Mouse (Mus musculus): ENCODE measurements at regions not wholly inside any gene's neighbourhood (a gene's known extent, or its start where the extent isn't known, plus 50 kb on each side); places are given as distances from the start of the nearest gene placed in this dataset.

DNA sequence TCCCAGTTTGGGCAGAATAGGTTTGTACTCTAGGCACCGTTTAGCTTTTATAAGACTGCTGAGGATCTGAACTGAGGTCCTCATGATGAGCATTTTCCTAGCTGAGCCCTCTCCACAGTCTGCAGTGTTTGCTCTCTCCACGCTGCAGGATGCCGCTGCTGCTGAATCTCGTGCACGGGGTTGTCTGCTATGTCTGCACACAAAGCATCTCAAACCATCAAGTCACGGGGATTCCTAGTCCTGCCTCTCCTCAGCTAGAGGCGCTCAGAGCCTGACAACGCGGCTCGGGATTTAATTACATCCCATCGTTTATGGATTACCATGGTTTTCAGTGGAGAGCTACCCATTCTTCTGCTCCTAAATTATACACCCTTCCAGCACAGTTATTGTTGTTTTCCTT lies 175.6 kb downstream of the Rnf144b start:
- no peak for DNase-seq (ENCODE audit: low read depth, low spot score)
- 35% methylated on average over 11 of the region's 11 CpGs for WGBS

DNA sequence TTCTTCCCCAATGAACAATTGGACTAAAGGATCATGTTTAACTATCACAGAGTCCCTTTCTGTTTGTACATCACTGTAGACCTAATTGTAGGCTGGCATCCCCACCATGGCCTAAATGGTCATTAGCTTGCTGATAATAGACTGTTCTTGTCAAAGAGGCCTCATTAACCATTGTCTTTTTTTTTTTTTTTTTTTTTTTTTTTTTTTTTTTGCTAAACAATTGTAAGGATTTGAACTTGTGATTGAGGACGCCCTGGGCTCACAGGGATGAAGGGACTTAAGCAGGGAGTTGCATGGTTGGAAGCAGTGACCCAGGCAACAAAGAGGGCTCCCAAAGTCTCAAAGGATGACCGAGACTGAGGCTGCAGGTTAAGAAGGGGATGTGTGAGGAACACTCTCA lies 178.0 kb downstream of the Rnf144b start:
- DNase-seq (ENCODE audit: low read depth, low spot score): no peak
- 67% methylated on average over 2 of the region's 2 CpGs for WGBS

GRCm38 (mm10) chr13:47301070-47301469 lies 178.6 kb downstream of the Rnf144b start:
- 55% methylated on average over 3 of the region's 3 CpGs for WGBS
- no peak for DNase-seq (ENCODE audit: low read depth, low spot score)

GRCm38 (mm10) chr13:47309492-47309891 lies 187.0 kb downstream of the Rnf144b start:
- no peak for DNase-seq (ENCODE audit: low read depth, low spot score)
- 86% methylated on average over 6 of the region's 6 CpGs for WGBS

- 23% methylated on average over 7 of the region's 7 CpGs for WGBS
- no peak for DNase-seq (ENCODE audit: low read depth, low spot score)
These were observed 188.3 kb downstream of the Rnf144b start for GRCm38 (mm10) chr13:47310751-47311202.

GRCm38 (mm10) chr13:47319549-47319948 lies 197.1 kb downstream of the Rnf144b start:
- no peak for DNase-seq (ENCODE audit: low read depth, low spot score)
- 63% methylated on average over 8 of the region's 8 CpGs for WGBS

GRCm38 (mm10) chr13:47321876-47322275 lies 199.4 kb downstream of the Rnf144b start:
- no peak for DNase-seq (ENCODE audit: low read depth, low spot score)
- WGBS: 75% methylated on average over 1 of the region's 1 CpGs

GRCm38 (mm10) chr13:47335996-47336684 lies 213.7 kb downstream of the Rnf144b start:
- whole genome bisulfite sequencing: 45% methylated on average over 16 of the region's 16 CpGs
- DNase-seq (ENCODE audit: low read depth, low spot score): no peak

DNA sequence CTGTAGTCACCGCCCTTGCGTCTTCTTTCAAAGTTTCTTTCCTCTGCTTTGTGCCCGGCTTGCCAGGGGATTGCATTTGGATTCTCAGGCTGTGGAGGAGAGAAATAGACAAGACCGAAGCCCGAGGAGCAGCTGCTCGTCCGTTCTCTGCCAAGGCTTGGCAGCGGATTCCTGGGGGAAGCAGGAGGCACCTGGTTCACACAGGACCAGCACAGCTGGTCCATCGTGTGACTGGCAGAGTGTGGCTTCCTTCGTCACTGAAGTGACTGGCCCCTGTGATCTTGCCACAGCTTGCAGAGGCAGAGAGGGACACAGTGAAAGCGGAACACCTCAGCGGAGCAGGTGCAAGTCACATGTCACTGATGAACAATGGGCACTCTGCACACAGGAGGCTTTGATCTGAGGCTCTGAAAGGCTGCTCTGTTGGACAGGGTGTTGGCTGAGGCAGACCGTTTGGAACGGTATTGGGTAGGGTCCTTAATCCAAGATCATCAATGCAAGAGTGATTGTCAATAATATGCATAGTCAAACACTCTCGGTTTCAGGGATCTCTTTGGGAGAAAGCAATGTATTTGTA lies 214.5 kb downstream of the Rnf144b start:
- no peak for DNase-seq (ENCODE audit: low read depth, low spot score)
- WGBS: 80% methylated on average over 15 of the region's 15 CpGs

DNA sequence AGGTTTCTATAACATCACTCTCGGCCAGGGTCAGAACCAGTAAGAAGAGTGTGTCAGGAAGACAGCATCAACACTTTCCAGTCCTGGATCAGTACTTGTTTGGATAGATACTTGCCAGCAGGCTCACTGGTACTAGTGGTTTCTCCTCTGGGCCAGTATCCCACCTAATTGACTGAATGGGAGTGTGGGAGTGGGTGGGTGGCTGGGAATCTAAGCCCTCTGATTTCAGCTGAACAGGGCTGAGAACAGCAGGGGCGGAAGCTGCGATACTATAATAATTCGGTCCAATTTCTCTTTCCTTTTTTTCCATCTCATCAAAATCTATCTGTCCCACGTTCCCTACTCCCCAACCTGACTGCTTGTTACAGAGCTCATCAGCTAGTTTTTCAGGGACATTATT lies 217.0 kb downstream of the Rnf144b start:
- no peak for DNase-seq (ENCODE audit: low read depth, low spot score)
- WGBS: 82% methylated on average over 5 of the region's 5 CpGs

- no peak for DNase-seq (ENCODE audit: low read depth, low spot score)
- WGBS: 93% methylated on average over 1 of the region's 1 CpGs
These were observed 219.9 kb downstream of the Rnf144b start for GRCm38 (mm10) chr13:47342361-47342760.

GRCm38 (mm10) chr13:47345576-47345975 lies 223.1 kb downstream of the Rnf144b start:
- 32% methylated on average over 9 of the region's 9 CpGs for WGBS
- no peak for DNase-seq (ENCODE audit: low read depth, low spot score)

- 37% methylated on average over 6 of the region's 6 CpGs for WGBS
- no peak for DNase-seq (ENCODE audit: low read depth, low spot score)
These were observed 225.4 kb downstream of the Rnf144b start for GRCm38 (mm10) chr13:47347835-47348234.

DNA sequence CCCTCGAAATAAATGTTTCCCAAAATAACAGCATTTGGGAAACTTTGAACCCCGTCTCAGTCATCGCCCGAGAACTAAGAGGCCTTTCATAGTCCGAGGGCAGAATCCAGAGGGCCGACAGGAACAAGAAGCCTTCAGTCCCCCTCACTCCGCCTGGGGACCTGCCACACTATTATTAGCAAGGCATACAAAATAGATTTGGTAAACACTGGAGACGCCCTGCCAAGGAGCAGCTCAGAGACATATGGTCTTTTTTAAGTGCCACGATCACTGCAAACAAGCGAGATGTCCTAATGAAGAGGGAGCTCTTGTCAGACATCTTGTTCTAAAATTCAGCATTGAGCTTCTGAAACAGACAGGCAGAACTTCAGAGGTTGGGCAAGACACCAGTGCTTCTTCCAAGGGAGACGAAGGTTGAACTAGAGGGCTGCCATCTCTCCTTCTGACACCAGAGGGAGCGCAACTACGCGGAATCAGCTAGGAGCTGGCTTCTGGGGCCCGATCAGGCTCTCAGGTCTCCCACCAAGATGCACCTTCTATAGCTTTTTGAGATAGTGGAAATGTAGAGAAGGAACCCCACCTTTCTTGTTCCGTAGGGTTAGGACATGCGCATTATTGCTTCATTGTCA lies 226.2 kb downstream of the Rnf144b start:
- 38% methylated on average over 17 of the region's 17 CpGs for WGBS
- no peak for DNase-seq (ENCODE audit: low read depth, low spot score)

DNA sequence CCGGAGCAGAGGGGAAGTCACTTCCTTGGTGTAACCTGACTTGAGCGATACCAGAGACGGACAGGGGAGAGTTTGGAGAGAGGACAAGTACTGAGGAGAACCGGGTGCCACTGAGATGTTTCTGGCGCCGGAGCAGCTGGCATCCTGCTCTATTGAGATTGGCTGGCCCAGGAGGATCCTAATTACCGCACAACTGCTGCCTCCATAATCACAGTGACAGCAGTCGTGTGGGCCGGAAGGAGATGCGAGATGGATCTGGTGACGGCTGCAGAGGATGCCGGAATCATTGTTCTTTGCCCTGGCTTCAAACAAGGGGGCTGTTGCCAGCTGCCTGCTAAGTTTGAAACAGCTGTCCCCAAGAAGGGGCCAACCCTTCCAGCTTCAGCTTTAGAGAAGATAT lies 232.0 kb downstream of the Rnf144b start:
- 88% methylated on average over 12 of the region's 12 CpGs for WGBS

DNA sequence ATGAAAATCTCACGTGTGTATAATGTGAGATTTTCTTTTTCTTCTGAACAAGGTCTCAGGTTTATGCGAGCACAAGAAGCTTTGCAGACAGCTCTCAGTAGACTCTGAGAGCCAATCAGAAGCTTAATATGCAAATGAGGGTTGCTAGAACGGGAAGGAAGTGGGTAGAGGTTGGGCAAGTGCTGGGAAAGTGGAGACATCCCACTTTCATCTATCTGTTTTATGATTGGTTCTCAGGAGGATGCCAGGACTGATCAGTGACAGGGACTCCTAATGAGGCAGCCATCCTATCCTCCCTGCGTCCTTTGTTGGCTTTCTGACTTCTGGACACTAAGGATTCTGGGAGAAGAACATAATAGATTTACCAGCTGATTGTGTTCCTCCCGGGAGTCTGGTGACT lies 232.7 kb downstream of the Rnf144b start:
- DNase-seq (ENCODE audit: low read depth, low spot score): no peak
- 45% methylated on average over 5 of the region's 5 CpGs for WGBS

More for the DNA sequence above, 232.0 kb downstream of the Rnf144b start:
- DNase-seq (ENCODE audit: low read depth, low spot score): no peak

GRCm38 (mm10) chr13:47358986-47359385 lies 236.5 kb downstream of the Rnf144b start:
- 74% methylated on average over 9 of the region's 9 CpGs for WGBS
- no peak for DNase-seq (ENCODE audit: low read depth, low spot score)

DNA sequence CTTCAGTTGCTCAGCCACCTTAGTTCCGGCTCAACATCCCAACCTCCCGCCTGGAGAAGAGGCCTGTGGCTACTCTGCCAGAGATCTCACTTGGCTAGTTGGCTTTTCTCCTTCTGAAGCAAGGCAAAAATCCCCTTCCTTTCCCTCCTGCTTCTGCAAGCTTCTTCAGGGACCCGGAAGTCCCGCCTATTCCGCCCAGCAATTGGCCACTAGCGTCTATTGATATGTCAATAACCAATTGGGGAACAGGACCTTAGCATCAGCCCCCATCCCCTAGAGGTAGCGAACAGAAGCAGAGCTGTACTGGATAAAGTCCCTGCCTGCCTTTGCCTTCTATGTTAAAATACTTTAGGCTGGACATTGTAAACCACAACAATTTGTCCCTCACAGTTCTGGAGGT lies 243.3 kb downstream of the Rnf144b start:
- WGBS: 79% methylated on average over 7 of the region's 7 CpGs
- no peak for DNase-seq (ENCODE audit: low read depth, low spot score)

DNA sequence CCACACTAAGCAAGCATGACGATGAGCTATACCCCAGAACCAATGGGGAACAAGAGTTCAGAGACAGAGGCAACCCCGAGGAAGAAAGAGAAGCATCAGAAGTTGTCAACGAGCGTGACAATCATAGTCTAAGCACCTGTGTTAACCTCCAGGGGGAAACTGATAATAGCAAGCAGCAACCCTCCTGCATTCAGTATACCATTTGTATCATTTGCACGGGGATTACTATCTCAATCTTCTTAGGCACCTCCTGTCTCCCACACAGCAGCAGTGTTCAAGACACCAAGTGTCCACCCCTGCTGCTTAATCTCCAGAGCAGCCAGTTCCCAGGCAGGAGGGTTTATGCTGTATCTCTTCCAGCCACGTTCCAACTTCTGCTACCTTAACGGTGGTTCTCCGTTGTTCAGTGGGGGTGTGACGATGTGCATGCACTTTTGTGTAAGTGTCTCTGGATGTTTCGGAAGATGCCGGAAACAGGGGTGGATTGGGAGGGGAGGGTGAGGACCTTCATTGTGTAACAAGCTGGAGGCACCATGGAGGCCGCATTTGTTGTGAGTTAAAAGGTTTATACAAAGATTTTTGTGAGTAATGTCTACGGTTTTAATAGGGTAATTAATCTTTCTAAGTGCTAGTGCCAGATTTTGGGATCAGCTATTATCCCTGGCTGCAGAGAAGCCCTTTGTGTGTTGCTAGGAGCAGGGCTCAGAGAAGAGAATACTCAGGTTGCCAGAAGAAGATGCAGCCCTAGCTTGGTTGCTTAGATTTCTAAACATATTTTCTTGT lies 245.8 kb downstream of the Rnf144b start:
- DNase-seq (ENCODE audit: low read depth, low spot score): no peak
- 61% methylated on average over 13 of the region's 13 CpGs for WGBS

DNA sequence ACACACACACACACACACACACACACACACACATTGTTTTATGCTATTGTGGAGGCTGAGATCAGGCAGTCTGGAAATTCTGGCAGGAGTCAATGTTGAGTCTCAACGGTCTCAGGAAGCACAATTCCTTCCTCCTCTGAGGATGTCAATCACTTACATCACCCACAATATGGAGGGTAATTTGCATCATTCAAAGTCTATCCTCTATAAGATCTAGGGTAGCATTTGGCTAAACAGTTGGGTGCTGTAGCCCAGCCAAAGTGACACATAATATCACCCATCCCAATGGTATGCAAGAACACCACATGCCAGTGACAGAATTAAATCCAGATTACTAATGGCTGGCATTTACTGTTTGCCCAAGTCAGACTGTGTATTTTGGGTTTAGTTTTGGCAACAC lies 252.1 kb downstream of the Rnf144b start:
- 70% methylated on average over 1 of the region's 1 CpGs for WGBS
- DNase-seq (ENCODE audit: low read depth, low spot score): no peak
